Mouse (Mus musculus) CD4-positive, CD25-positive, alpha-beta regulatory T cell, adult 2 months (primary cell): Measurements from ENCODE around the gene Ptk6.
A peak's percentile ranks its signal among the peaks of the same experiment; 100 is the strongest.

Experiments
- DNase-seq: peaks from one replicate; pipeline ENCODE4 v3.0.0-alpha.2; 2012; ENCODE audit warnings: low read depth, low spot score

The Ptk6 gene

DNA sequence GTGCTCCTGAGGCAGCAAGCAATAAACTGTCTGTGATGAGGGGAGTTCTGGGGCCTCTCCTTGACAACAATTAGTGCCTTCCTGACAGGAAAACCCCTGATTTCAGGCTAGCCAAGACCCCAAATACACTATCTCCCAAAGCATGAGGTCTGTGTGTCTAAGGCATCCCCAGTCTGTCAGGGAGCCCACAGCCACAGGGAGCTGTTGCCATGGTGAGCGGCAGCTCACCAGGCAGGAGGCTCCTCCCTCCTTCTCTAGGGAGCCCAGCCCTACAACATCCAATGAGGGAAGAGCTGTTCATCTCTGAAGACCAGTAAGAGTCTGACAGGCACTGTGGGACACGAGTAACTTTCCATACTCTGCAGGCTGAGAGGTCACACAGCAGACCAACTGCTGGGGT is 42.8 kb downstream of the Ptk6 start:
- DNase-seq, result no peak

- DNase-seq, result no peak
These were observed 43.5 kb downstream of the Ptk6 start for GRCm38 (mm10) chr2:181159091-181159514.

DNA sequence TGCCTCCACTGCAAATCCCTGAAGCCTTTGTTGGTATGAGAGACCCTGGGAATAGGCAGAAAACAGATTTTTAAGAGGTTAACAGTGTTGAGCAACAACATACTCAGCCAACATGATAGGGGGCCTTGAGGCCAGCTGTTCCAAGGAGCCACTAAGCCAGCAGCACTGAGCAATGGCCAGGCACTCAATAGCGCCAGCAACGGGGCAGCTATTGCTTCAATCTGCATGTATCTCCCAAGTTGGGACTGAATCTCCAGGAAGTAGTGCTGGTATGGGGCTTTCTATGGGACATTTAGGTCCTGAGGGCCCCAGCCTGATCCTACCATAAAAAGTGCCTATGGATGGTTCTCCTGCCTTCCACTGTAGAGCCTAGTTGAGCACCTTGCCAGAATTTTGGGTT is 44.1 kb downstream of the Ptk6 start:
- DNase-seq, result no peak

GRCm38 (mm10) chr2:181157716-181158302 is 44.8 kb downstream of the Ptk6 start:
- DNase-seq, result no peak

- DNase-seq, result no peak
These were observed 45.4 kb downstream of the Ptk6 start for GRCm38 (mm10) chr2:181157180-181157579.

- DNase-seq, result no peak
These were observed 46.1 kb downstream of the Ptk6 start, which contains the start of gene Eef1a2 for GRCm38 (mm10) chr2:181156248-181157121. TSS of gene Eef1a2 (minus strand) at chr2:181157014.

- no peak for DNase-seq
These were observed 46.8 kb downstream of the Ptk6 start for GRCm38 (mm10) chr2:181155801-181156200.

GRCm38 (mm10) chr2:181154831-181155415 is 47.7 kb downstream of the Ptk6 start:
- no peak for DNase-seq

DNA sequence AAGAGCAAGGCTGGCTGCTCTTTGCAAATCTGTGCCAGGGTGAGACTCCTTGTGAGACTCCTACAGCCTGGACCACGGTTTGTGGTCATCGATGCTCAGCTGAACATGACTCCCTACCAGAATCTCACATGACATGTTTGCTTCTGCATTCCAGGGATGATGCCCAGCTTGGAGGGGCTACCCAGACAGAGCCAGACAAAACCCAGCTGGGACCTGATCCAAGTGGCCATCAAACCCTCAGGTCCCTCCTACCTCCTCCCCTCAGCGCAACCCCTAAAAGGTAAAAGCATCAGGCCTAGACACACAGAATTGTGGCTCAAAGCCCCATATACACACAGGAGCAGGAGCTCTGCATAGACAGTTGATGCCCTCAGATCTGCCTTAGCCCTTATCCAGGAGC is 48.2 kb downstream of the Ptk6 start:
- no peak for DNase-seq

DNA sequence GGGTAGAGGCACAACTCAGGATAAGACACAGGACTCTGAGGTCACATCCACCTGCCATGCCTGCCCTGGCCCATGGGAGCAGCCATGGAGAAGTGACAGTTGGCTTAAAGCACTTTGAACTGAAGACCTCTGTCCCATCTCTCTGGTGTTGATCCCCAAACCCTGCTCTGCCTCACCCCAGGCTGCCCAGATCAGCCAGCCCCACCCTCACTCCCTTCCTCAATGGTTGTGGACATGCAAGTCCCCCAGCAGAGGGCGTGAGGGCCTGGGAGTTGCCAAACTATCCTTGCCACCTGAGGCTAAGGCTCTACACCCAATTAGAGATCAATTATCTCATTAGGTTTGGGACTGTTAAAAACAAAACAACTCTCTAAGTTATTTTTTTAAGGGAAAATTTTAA is 48.8 kb downstream of the Ptk6 start:
- DNase-seq, result peak; percentile 45

DNA sequence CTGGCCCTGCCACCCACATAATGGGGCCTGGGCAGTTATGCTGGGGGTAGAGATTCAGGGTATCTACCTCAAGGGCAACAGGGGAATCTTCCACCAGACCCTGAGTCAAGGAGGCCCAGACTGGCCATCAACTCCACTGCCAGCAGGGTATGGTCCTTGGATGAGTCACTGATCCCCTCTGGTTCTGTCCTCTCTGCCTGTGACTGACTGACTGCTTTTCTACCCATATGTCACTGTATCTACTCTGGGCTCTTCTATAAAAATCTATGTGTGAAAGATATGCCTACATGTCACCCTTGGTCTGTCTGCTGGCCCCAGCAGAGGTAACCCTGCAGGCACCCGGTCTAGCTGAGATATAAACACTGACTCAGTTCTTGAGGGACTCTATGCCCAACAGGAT is 49.5 kb downstream of the Ptk6 start:
- DNase-seq, result no peak

DNA sequence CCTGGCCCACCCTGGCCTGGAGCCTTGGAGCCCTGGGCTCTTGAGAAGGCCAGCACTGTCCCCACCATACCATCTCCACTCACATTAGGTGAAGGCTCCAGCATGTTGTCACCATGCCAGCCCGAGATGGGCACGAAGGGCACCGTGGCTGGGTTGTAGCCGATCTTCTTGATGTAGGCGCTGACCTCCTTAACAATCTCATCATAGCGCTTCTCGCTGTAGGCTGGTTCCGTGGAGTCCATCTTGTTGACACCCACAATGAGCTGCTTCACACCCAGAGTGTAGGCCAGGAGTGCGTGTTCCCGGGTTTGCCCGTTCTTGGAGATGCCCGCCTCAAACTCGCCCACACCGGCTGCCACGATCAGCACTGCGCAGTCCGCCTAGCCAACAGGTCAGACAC is 49.9 kb downstream of the Ptk6 start:
- no peak for DNase-seq

DNA sequence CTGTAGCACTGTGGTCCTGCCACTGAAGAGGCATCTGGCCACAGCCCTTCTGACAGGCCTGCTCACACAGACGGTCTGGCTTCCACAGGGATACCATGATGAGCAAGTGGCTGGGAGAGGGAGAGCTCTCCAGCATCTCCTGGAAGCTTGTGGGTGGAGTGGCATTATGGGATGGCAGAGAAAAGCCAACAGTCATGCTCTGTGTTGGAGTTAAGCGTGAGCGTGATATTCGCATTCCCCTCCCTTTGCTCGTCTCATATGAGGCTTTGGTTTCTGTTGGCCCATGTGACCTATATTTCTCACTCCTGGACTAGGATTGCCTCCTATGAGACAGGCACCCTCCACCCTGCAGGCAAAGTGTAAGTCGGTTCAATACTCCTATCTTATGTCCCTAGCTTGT is 52.3 kb downstream of the Ptk6 start:
- DNase-seq, result no peak

DNA sequence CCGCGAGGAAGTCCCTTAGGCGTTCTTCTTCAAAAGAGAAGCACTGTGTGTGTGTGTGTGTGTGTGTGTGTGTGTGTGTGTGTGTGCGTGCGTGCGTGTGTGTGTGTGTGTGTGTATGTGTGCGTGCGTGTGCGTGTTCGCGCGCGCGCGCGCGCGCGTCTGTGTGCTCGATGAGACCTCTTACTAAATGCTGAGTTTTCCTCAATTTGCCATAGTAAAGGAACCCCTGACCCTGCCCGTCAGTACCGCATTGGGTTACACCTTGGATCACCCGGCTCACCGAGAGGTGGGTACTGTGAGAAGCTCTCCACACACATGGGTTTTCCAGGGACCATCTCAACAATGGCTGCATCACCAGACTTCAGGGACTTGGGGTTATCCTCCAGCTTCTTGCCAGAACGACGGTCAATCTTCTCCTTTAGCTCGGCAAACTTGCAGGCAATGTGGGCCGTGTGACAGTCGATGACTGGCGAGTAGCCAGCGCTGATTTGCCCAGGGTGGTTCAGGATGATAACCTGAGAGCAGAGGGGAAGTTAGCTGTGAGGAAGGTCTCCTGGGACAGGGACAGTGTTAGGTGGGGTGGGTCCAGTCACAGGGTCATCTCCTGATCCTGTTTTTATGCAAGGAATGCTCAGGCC is 54.2 kb downstream of the Ptk6 start:
- DNase-seq, result no peak

DNA sequence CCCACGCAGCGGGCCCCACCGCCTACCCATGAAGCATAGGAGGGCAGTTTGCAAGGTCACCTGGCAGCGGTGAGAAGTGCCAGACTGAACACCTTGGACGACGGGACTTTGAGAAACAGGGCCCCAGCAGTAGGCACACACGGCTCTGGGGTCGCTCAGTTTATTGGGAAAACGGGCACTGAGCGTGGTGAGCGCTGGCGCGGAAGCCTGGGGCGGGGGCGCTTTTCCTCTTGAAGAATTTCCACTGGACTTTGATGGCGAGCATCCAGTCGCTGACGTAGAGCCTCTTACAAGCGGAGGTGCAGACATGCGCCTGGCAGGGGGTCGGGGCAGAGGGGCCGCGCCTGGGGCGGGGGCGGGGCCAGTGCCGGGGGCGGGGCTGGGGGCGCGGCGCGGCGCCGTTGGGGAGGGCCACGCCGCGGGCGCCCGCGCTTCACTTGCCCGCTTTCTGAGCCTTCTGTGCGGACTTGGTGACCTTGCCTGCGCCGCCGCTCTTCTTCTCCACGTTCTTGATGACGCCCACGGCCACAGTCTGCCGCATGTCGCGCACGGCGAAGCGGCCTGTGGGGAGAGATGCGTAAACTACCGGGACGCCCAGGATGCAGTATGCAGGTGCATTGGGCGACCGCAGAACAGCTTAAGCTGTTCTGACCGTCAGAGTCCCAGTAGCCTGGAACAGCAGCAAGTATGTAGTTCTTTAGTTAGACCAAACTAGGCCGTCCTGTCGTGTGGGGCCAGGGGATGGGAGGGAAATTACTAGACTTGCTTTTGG is 54.9 kb downstream of the Ptk6 start:
- peak; percentile 31 for DNase-seq

GRCm38 (mm10) chr2:181146976-181147545 is 55.5 kb downstream of the Ptk6 start:
- no peak for DNase-seq

DNA sequence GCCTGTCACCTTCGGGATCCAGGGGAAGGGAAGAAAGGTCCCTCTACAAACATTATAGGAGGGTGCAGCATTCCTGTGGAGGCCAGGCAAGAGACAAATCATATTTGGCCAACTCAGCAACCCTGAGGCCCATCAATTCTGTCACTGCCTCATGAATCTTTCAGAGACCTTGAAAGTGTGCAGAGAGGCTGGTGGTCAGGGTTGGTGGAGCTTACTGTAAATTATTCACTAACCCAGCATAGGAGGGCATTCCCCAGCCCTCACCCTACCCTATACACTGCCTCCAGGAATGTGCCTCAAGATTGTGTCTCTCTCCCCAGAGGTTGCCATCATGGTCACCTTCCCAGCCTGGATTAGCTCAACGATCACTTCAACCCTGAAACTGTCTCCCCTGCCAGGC is 57.9 kb downstream of the Ptk6 start:
- DNase-seq, result no peak
